Mouse (Mus musculus) stomach, embryonic 16.5 days (tissue): ENCODE measurements at regions not wholly inside any gene's neighbourhood (a gene's known extent, or its start where the extent isn't known, plus 50 kb on each side); places are given as distances from the start of the nearest gene placed in this dataset.

Source experiments
- ATAC-seq: fragments of 200-750 bp; cut with Nextera tagmentation; 2 replicates; pipeline ENCODE4 v1.8.0; 2017; ENCODE audit warnings: moderate number of reproducible peaks, moderate TSS enrichment; ENCODE audit not compliant: insufficient read depth, low FRiP score
- H3K27ac ChIP-seq: fragments of 300-500 bp; sonication (generic); 2 replicates; pipeline ENCODE4 v1.5.1; 2014; ENCODE audit warnings: low read length
- H3K27me3 ChIP-seq: fragments of 300-500 bp; sonication (generic); 2 replicates; pipeline ENCODE4 v1.6.1; 2014; ENCODE audit warnings: low read length, control low read depth, mixed read lengths; ENCODE audit not compliant: control insufficient read depth, insufficient read depth
- H3K36me3 ChIP-seq: fragments of 300-500 bp; sonication (generic); 2 replicates; pipeline ENCODE4 v1.6.1; 2014; ENCODE audit warnings: low read length; ENCODE audit not compliant: control insufficient read depth, insufficient read depth
- H3K4me1 ChIP-seq: fragments of 300-500 bp; sonication (generic); 2 replicates; pipeline ENCODE4 v1.6.1; 2014; ENCODE audit warnings: low read length, control low read depth, mixed read lengths; ENCODE audit not compliant: control insufficient read depth, insufficient read depth
- H3K4me2 ChIP-seq: fragments of 300-500 bp; sonication (generic); 2 replicates; pipeline ENCODE4 v1.6.1; 2014; ENCODE audit warnings: low read depth, low read length, mixed read lengths
- H3K4me3 ChIP-seq: fragments of 300-500 bp; sonication (generic); replicated peaks from 2 replicates; pipeline ENCODE4 v1.5.1; 2014; ENCODE audit warnings: mild to moderate bottlenecking, low read length
- H3K9ac ChIP-seq: fragments of 300-500 bp; sonication (generic); 2 replicates; pipeline ENCODE4 v1.6.1; 2014; ENCODE audit warnings: low read length
- H3K9me3 ChIP-seq: fragments of 300-500 bp; sonication (generic); replicated peaks from 2 replicates; pipeline ENCODE4 v1.6.1; 2016; ENCODE audit warnings: low read length, control low read depth; ENCODE audit not compliant: control insufficient read depth
- WGBS: fragments of 180-500 bp; shearing (Covaris S2); extraction: QIAGEN DNeasy Blood & Tissue Kit; methylation state at CpG from one replicate; pipeline ENCODE4 v1.1.7; 2014; 5-methylcytosine and 5-hydroxymethylcytosine counted together

GRCm38 (mm10) chr15:25102727-25103126, 310.8 kb downstream of the Basp1 start:
- 71% methylated on average over 5 of the region's 5 CpGs for WGBS
- Histone ChIP-seq H3K27me3 (no peaks in the 10 kb centered on the region), H3K9me3 (no peaks in the 10 kb centered on the region), H3K36me3 (no peaks in the 10 kb centered on the region), H3K4me3 (no peak overlapping the region), H3K4me2 (no peak overlapping the region), H3K9ac (no peak overlapping the region), H3K27ac (no peak overlapping the region), H3K4me1 (no peaks in the 10 kb centered on the region)
- no peak for ATAC-seq

DNA sequence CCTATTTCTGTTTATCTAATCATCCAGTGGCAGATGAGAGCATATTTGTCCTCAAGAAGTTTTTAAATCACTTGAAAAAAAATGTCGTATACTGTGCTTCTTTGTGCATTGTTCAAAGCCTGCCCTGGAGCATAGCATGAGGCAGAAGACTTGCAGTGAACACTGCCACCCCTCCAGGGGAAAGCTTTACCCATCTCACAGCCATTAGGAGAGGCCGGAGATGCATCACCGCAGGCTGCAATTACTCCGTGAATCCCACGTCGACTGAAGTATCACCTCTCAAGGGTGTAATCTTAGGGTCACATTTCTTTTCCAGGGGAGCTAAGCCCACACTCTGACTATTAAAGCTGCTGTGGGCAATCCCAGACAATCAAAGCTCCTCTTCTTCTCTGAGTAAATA, 319.8 kb downstream of the Basp1 start:
- Histone ChIP-seq H3K4me3 (no peak overlapping the region), H3K9me3 (no peaks in the 10 kb centered on the region), H3K9ac (no peak overlapping the region), H3K4me1 (no peaks in the 10 kb centered on the region), H3K36me3 (no peaks in the 10 kb centered on the region), H3K27me3 (no peaks in the 10 kb centered on the region), H3K4me2 (no peak overlapping the region), H3K27ac (no peak overlapping the region)
- WGBS, result 28% methylated on average over 6 of the region's 6 CpGs
- ATAC-seq, result no peak

DNA sequence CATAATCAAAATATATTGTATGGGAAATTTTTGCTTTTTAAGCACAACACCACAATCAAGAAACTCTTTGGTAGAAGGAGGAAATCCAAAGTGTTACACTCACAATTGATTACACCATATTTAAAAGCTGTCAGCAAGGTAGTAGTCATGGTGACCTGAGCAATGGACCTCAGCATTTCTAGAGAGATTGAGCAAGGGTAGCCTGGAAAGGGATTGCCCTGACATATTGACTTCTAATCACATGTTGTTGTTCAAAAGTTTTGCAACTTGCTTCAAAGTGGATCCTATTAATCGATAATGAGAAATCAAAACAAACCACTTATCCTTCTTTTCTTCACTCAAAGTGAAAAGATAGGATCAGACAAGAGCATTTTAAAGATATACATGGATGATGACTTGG, 343.9 kb downstream of the Basp1 start:
- WGBS, result 82% methylated on average over 1 of the region's 1 CpGs
- no peak overlapping the region for H3K4me2 ChIP-seq
- H3K9ac ChIP-seq, result no peak overlapping the region
- no peaks in the 10 kb centered on the region for H3K4me1 ChIP-seq
- H3K36me3 ChIP-seq, result no peaks in the 10 kb centered on the region
- no peak overlapping the region for H3K4me3 ChIP-seq
- ATAC-seq, result no peak
- no peak overlapping the region for H3K27ac ChIP-seq
- no peaks in the 10 kb centered on the region for H3K27me3 ChIP-seq
- no peaks in the 10 kb centered on the region for H3K9me3 ChIP-seq

GRCm38 (mm10) chr15:25059347-25059746, 354.2 kb downstream of the Basp1 start:
- ATAC-seq, result no peak
- no peaks in the 10 kb centered on the region for H3K36me3 ChIP-seq
- H3K4me1 ChIP-seq, result no peaks in the 10 kb centered on the region
- H3K9ac ChIP-seq, result no peak overlapping the region
- H3K4me3 ChIP-seq, result no peak overlapping the region
- no peak overlapping the region for H3K4me2 ChIP-seq
- no peaks in the 10 kb centered on the region for H3K27me3 ChIP-seq
- H3K27ac ChIP-seq, result no peak overlapping the region
- H3K9me3 ChIP-seq, result no peaks in the 10 kb centered on the region

GRCm38 (mm10) chr15:25047875-25048274, 365.7 kb downstream of the Basp1 start:
- H3K27ac ChIP-seq, result no peak overlapping the region
- H3K9ac ChIP-seq, result no peak overlapping the region
- ATAC-seq, result no peak
- H3K4me2 ChIP-seq, result no peak overlapping the region
- H3K9me3 ChIP-seq, result no peaks in the 10 kb centered on the region
- 26% methylated on average over 1 of the region's 1 CpGs for WGBS
- no peaks in the 10 kb centered on the region for H3K36me3 ChIP-seq
- no peaks in the 10 kb centered on the region for H3K27me3 ChIP-seq
- H3K4me3 ChIP-seq, result no peak overlapping the region
- H3K4me1 ChIP-seq, result no peaks in the 10 kb centered on the region

DNA sequence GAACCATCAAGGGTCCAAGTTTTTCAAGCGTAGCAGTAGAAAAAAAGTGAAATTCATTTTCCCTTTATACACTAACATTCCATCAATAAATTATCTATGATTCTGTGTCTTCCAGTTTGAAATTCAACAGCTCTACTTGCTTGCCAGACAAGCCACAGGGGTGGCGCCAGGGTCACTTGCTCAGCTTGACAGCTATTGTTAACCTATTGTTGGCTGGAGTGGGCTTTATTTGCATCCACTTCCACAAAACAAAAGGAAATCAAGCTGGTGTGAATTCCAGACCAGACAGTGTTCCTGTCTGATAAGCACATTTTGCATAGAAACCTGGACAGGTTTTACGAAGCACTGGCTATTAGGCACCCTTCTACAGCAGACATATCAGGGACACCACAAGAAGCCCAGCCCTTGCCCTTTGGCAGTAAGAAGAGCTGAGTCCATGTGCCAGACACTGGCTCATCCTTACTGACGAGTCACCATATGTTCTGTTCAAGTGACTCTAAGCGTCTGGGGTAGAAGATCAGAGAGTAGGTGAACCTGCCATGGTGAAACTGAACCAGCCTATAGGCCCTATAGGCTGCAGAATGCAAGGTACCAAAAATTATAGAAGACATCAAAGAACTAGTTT, 366.9 kb downstream of the Basp1 start:
- Histone ChIP-seq H3K27me3 (no peaks in the 10 kb centered on the region), H3K4me3 (no peak overlapping the region), H3K9ac (no peak overlapping the region), H3K4me1 (no peaks in the 10 kb centered on the region), H3K9me3 (no peaks in the 10 kb centered on the region), H3K36me3 (no peaks in the 10 kb centered on the region), H3K27ac (no peak overlapping the region), H3K4me2 (no peak overlapping the region)
- ATAC-seq, result no peak
- WGBS, result 64% methylated on average over 5 of the region's 5 CpGs

DNA sequence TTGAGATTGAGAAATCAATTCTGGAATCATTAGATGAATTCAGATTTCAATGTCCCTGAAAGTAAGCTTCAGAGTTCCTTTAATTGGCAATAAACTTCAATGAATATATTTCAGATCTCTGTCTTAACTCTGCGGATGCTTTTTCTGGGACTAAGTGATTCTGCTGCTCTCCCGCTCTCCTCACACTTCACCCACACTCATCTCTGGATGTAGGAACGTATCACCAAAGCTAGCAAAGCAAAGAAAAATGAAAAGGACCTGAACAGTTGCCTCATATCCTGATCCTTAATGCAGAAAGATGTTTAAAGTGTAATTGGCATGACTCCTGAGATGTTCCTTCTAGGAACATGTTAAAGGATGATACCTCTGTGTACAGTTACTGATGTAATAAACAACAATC, 377.3 kb downstream of the Basp1 start:
- H3K36me3 ChIP-seq, result no peaks in the 10 kb centered on the region
- no peak for ATAC-seq
- no peaks in the 10 kb centered on the region for H3K4me1 ChIP-seq
- H3K9ac ChIP-seq, result no peak overlapping the region
- no peak overlapping the region for H3K27ac ChIP-seq
- H3K27me3 ChIP-seq, result no peaks in the 10 kb centered on the region
- WGBS, result 90% methylated on average over 3 of the region's 3 CpGs
- H3K4me2 ChIP-seq, result no peak overlapping the region
- H3K9me3 ChIP-seq, result no peaks in the 10 kb centered on the region
- no peak overlapping the region for H3K4me3 ChIP-seq

DNA sequence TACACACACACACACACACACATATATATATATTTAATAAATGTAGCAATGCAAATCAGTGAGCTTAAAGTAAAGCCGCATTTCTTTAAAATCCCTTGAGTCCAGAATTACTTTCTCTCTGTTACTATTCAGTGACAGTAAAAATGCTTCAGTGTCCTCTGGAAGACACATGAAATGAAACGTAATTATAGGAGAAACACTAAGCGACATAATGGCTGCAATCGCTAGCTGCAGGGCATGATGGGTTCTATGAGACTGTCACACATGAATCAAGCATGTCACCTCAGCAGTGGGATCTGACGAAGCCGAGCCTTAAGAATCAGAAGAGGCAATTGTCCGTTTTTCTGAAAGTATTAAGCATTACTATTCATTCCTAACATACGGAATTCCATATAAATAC, 385.7 kb downstream of the Basp1 start:
- 86% methylated on average over 8 of the region's 8 CpGs for WGBS
- no peak for ATAC-seq
- no peak overlapping the region for H3K4me3 ChIP-seq

GRCm38 (mm10) chr15:25026786-25027461, 386.6 kb downstream of the Basp1 start:
- no peaks in the 10 kb centered on the region for H3K4me1 ChIP-seq
- no peak overlapping the region for H3K27ac ChIP-seq
- H3K9me3 ChIP-seq, result no peaks in the 10 kb centered on the region
- H3K27me3 ChIP-seq, result no peaks in the 10 kb centered on the region
- 0 out of 2 replicates have a peak overlapping the region, but pooled peaks have one; percentile 7 for H3K4me3 ChIP-seq
- H3K4me2 ChIP-seq, result peak overlapping the region; percentile 43
- WGBS, result 11% methylated on average over 15 of the region's 15 CpGs
- H3K9ac ChIP-seq, result peak overlapping the region; percentile 25; the same call in 1 of the 2 replicates
- ATAC-seq, result no peak
- H3K36me3 ChIP-seq, result no peaks in the 10 kb centered on the region

More for the DNA sequence above, 385.7 kb downstream of the Basp1 start:
- Histone ChIP-seq H3K4me2 (no peak overlapping the region), H3K27ac (no peak overlapping the region), H3K4me1 (no peaks in the 10 kb centered on the region), H3K9ac (no peak overlapping the region), H3K27me3 (no peaks in the 10 kb centered on the region), H3K9me3 (no peaks in the 10 kb centered on the region), H3K36me3 (no peaks in the 10 kb centered on the region)
